Mouse (Mus musculus): ENCODE measurements around the gene Cldn4. TPM values are rescaled to one million over a fixed set of nuclear protein-coding genes. Genes with fewer than 3 reads are reported as not detected.
A peak's percentile ranks its signal among the peaks of the same experiment; 100 is the strongest.

Cldn4 gene
- total RNA-seq (2015; ENCODE audit: low replicate concordance) (0.84 TPM in 1 of 2 replicates, not detected in the other), total RNA-seq (2017; ENCODE audit: low replicate concordance) (not detected in 2 replicates)

- no peak for ATAC-seq (replicated peaks; ENCODE audit: low FRiP score, poor library complexity, severe bottlenecking)
These were observed at the start of gene Cldn4 for GRCm38 (mm10) chr5:134946857-134947255. Gene Cldn4, minus strand, starts transcription at chr5:134946934.

DNA sequence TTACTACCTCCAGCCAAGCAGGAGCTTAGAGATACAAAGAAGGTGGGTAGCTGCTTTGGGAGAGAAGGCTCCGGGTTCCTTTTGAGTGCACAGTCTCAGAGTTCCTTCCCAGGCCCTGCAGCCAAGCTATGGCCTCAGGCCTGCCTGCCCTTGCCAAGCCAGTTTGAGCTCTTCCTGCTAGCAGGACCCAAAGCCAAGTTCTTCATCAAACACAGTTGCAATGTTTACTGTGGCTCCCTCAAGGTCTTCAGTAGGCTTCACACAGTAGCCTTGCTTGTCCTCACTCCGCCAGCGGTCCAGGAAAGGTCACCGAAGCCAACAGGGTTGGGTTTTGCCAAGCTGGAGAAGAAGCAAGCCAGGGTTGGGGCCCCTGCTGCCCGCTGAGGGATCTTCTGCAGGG lies 45.8 kb upstream of the Cldn4 start:
- ATAC-seq (replicated peaks; ENCODE audit: low FRiP score, poor library complexity, severe bottlenecking), result no peak

DNA sequence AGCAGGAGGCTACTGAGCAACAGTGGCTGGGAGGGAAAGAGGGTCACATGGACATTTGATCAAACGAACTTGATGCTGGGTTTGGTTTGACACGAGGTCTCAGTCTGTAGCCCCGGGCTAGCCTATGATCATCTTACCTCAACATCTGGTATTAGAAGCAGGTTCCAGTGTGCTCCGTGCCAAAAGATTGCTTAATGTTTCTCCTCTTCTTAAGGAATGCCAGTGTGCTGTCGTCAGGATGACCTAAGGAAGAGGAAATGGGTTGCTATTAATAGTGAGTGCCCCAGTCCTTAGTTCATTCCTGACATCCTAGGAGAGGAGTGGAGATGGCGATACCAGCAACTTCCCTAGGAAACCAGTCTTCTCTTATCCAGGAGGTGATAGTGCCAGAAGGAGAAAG lies 43.0 kb upstream of the Cldn4 start:
- no peak for ATAC-seq (replicated peaks; ENCODE audit: low FRiP score, poor library complexity, severe bottlenecking)

GRCm38 (mm10) chr5:134989166-134989565 lies 42.4 kb upstream of the Cldn4 start:
- ATAC-seq (replicated peaks; ENCODE audit: low FRiP score, poor library complexity, severe bottlenecking), result no peak

DNA sequence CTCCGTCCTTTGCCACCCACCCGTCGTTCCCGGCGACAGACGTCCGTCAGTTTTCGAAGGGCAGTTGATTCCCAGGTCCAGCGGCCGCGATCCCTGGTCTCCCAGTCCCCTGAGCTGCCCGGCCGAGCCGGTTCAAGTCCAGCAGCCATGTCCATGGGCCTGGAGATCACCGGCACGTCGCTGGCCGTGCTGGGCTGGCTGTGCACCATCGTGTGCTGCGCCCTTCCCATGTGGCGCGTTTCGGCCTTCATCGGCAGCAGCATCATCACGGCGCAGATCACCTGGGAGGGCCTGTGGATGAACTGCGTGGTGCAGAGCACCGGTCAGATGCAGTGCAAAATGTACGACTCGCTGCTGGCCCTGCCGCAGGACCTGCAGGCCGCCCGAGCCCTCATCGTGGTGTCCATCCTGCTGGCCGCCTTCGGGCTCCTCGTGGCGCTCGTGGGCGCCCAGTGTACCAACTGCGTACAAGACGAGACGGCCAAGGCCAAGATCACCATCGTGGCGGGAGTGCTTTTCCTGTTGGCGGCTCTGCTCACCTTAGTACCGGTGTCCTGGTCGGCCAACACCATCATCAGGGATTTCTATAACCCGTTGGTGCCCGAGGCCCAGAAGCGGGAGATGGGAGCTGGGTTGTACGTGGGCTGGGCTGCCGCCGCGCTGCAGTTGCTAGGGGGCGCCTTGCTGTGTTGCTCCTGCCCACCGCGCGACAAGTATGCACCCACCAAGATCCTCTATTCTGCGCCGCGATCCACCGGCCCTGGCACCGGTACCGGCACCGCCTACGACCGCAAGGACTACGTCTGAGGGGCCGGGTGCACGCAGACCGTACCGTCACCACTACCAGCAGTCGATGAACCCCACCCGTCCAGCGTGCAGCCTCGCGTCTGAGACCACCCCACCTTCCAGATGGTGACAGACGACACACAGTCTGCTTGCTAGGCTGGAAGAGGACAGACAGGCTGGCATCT lies 39.8 kb upstream of the Cldn4 start:
- ATAC-seq (replicated peaks; ENCODE audit: low FRiP score, poor library complexity, severe bottlenecking), result no peak

DNA sequence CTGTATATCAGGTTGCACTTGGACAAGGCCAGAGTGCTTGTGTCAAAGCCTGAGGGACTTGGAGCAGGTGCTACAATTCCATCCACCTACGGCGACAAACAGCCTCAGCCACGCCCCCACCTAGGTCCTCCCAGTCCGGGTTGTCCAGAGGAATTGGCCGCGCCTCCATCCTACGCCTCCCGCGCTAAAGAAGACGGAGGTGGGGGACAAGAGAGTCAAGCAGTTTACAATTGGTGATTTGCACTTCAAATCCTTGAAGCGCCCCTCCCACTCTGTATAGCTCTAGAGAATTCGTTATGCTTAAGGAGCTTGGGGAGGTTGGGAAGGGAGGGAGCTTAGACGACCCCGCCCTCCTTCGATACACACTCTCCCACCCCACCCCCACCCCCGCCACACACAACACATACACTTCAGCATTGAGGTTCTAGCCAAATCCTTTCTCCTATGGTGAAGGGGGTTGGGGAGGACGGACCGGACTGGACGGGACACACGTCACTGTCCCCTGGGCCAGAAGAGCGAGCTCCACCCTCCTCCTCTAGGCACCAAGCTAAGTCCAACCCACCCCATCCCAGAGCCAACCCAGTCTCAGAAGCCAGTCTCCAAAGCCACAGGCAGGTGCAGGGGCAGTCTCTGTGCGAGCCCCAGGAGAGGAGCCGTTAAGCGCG lies 39.0 kb upstream of the Cldn4 start, which contains the start of gene Cldn3:
TSS of gene Cldn3 (plus strand) at position 582 of the 665 bp plus-strand sequence.
- no peak for ATAC-seq (replicated peaks; ENCODE audit: low FRiP score, poor library complexity, severe bottlenecking)

DNA sequence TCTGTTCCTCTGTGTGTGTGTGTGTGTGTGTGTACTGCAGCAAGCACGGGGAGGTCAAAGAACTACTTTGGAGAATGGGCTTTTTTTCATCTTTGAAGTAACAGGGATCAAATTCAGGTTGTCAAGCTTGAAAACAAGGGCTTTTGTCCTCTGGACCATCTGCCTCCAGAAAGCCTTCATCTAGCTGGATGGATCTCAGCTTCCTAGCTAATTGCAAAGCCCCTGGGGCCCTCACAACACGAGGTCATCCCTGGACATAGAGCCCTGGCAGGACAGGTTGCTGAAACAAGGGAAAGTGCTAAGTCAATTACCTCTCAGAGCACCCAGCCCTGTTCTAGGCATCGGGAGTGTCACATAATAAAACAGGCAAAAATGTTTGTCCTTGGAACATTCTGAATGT lies 37.0 kb upstream of the Cldn4 start:
- ATAC-seq (replicated peaks; ENCODE audit: low FRiP score, poor library complexity, severe bottlenecking), result no peak

GRCm38 (mm10) chr5:134983111-134983510 lies 36.4 kb upstream of the Cldn4 start:
- ATAC-seq (replicated peaks; ENCODE audit: low FRiP score, poor library complexity, severe bottlenecking), result no peak

- no peak for ATAC-seq (replicated peaks; ENCODE audit: low FRiP score, poor library complexity, severe bottlenecking)
These were observed 34.4 kb upstream of the Cldn4 start for GRCm38 (mm10) chr5:134981149-134981548.

DNA sequence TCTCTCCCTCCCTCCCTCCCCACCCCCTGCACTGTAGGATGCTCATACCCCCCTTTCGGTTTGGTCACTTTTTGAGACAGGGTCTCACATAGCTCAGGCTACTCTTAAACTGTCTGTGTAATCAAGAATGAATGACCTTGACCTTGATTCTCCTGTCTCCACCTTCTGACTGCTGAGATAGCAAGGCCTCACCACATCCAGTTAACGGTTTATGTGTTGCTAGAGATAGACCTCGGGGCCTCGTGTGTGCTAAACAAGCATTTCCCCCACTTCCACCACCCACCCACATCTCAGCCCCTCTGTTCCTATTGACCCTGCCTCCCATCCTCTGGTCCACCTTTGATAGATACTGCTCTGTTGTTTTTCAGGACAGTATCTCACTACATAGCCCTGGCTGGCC lies 31.1 kb upstream of the Cldn4 start:
- ATAC-seq (replicated peaks; ENCODE audit: low FRiP score, poor library complexity, severe bottlenecking), result no peak

DNA sequence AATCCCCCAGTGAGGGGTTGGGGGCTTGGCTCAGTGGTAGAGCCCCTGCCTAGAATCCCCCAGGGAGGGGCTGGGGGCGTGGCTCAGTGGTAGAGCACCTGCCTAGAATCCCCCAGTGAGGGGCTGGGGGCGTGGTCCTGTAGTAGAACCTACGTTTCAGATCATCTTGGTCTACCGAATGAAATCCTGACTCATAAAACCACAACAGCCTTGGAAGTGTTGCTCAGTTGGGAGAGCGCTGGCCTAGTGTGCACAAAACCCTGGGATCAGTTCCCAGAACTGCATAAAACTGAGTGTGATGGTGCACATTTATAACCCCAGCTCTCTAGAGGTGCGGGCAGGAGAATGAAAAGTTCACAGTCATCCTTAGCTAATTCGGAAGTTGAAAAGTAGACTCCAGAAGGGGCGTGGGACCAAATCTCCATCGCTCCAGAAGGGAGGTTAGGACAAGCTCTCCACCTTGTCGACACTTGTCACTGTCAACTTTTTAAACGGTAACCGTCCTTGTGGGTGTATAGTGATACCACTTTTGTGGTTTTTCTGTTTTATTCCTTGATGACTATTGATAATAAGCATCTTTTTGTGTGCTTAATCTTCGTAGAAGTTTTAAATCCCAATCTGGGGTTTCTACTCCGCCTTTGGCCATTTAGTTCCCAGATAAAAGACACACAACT lies 30.0 kb upstream of the Cldn4 start:
- peak; percentile 41; the same call in 1 of the 2 replicates for ATAC-seq (replicated peaks; ENCODE audit: low FRiP score, poor library complexity, severe bottlenecking)

- ATAC-seq (replicated peaks; ENCODE audit: low FRiP score, poor library complexity, severe bottlenecking), result peak; percentile 86
These were observed 29.4 kb upstream of the Cldn4 start for GRCm38 (mm10) chr5:134976164-134976563.

DNA sequence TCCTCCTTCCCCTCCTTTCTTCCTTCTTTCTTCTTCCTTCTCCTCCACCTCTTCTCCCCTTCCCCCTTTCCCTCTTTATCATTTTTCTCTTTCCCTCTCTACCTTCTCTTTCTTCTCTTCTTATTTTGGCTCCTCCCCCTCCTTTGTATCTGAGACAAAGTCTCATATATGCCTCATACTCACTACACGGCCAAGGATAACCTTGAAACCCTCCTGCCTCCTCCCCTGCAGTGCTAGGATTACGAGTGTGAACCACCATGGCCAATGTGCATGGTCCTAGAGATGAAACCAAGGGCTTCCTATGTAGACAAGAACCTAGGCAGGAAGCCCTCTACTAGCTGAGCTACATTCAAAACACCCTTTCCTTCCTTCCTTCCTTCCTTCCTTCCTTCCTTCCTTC lies 28.2 kb upstream of the Cldn4 start:
- no peak for ATAC-seq (replicated peaks; ENCODE audit: low FRiP score, poor library complexity, severe bottlenecking)

GRCm38 (mm10) chr5:134974294-134974693 lies 27.6 kb upstream of the Cldn4 start:
- ATAC-seq (replicated peaks; ENCODE audit: low FRiP score, poor library complexity, severe bottlenecking), result 0 out of 2 replicates have a peak, but pooled peaks have one; percentile 39

DNA sequence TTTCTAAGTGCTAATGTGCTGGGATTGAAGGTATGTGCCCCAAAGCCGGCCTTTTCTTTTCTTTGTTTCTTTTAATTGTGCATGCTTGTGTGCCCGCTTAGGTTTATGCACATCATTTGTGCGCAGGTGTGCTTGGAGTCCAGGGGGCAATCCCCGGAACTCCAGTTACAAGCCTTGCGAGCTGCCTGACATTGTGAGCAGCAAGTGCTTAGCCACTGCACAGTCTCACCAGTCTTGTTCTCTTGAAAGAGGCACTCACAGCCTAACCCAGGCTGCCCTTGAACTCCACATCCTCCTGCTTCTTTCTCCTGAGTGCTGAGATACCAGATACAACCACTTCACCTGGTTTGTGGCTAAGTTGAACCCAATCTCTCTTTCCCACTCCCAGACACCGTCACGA lies 26.8 kb upstream of the Cldn4 start:
- no peak for ATAC-seq (replicated peaks; ENCODE audit: low FRiP score, poor library complexity, severe bottlenecking)

- no peak for ATAC-seq (replicated peaks; ENCODE audit: low FRiP score, poor library complexity, severe bottlenecking)
These were observed 26.3 kb upstream of the Cldn4 start for GRCm38 (mm10) chr5:134973081-134973480.

DNA sequence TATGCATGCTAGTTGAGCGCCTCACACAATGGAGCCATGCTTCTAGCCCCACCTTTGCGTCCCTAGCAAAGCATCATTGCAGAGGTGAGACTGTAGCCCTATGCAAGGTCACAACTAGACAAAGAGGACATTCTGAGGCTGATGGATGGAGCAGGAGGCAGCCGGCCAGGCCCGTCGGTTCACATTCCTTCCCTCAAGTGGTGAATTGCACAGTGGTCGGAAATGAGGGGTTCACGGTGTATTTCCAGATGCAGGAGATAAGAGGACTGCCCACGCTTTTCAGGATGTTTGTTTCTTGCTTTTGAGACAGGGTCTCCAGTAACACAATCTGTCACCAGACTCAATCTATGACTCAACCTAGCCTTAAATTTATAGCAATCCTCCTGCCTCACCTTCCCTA lies 23.9 kb upstream of the Cldn4 start:
- no peak for ATAC-seq (replicated peaks; ENCODE audit: low FRiP score, poor library complexity, severe bottlenecking)

- no peak for ATAC-seq (replicated peaks; ENCODE audit: low FRiP score, poor library complexity, severe bottlenecking)
These were observed 20.6 kb upstream of the Cldn4 start for GRCm38 (mm10) chr5:134967164-134967944.

Data from erythroid progenitor cell, adult 5-6 weeks (primary cell).